Mouse (Mus musculus) G1E (cell line): ENCODE measurements around the gene Cntd1.

ENCODE experiments used
- CTCF ChIP-seq: IDR thresholded peaks from 2 replicates; pipeline ENCODE4 v1.5.1; 2012; ENCODE audit warnings: low read depth, low read length, inconsistent platforms, mixed read lengths
- GATA1 ChIP-seq: IDR thresholded peaks from 2 replicates; pipeline ENCODE4 v1.6.1; 2012; ENCODE audit warnings: borderline replicate concordance, low read length, inconsistent platforms, mixed read lengths
- GATA2 ChIP-seq: IDR thresholded peaks from 2 replicates; pipeline ENCODE4 v1.6.1; 2012; ENCODE audit warnings: low read depth, low read length, inconsistent platforms, borderline replicate concordance
- POLR2AphosphoS5 ChIP-seq: IDR thresholded peaks from 2 replicates; pipeline ENCODE4 v1.6.1; 2012; ENCODE audit warnings: low read depth, low read length, inconsistent platforms; ENCODE audit not compliant: insufficient replicate concordance
- TAL1 ChIP-seq: conservative IDR thresholded peaks from 2 replicates; pipeline ENCODE4 v1.6.1; 2012; ENCODE audit warnings: low read depth, low read length, inconsistent platforms, mixed read lengths

DNA sequence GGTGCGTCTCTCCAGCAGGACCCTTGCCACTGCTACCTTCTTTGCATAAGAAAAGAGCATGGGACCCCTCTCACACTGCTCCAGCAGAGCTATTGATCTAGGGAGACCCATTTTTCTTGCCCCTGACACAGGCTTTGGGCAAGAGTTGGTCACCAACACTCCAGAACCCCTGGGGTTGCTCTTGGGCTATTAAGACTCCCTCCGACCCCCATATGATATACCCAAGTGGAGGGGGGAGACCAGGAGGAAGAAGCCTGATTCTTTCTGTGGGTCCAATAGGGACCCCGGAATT, 14.9 kb upstream of the Cntd1 start:
- TF ChIP-seq CTCF: no peak
- TF ChIP-seq TAL1: no peak
- TF ChIP-seq GATA1: no peak
- no peak for TF ChIP-seq POLR2AphosphoS5
- no peak for TF ChIP-seq GATA2
